Mouse (Mus musculus) adrenal gland, adult 8-10 months (tissue): Measurements from ENCODE around the gene Hint1. TPM values are rescaled to one million over a fixed set of nuclear protein-coding genes. Genes with fewer than 3 reads are reported as not detected.

Experiments
- total RNA-seq, 4 experiments: library from RNA; stranded (reverse); gene quantifications; 2 replicates each; pipeline ENCODE4 v1.2.4; 2022

Hint1 gene
- total RNA-seq, 4 experiments from 2014 or later, result 236 to 370 (median 298) TPM

Other genes with a start within 250 kb of the Hint1 start
- 10 to 100 TPM; 23.7 to 33.0 (median 28.7) TPM for gene Cdc42se2, start 78.7 kb upstream of the Hint1 start, total RNA-seq
- 10 to 100 TPM in 2 of 4 experiments, 1 to 10 TPM in 2; 3.4 to 14.4 (median 9.6) TPM for gene Lyrm7, start 5.5 kb upstream of the Hint1 start, total RNA-seq
- gene Gpx3, start 36.1 kb downstream of the Hint1 start, total RNA-seq, result 100 to 1,000 TPM in 3 of 4 experiments, 10 to 100 TPM in 1; 89.1 to 315 (median 150) TPM
- 100 to 1,000 TPM in 2 of 4 experiments, 10 to 100 TPM in 2; 94.2 to 126 (median 103) TPM for gene Tnip1, start 96.5 kb downstream of the Hint1 start, total RNA-seq
- 100 to 1,000 TPM; 121 to 184 (median 133) TPM for gene Anxa6, start 167.1 kb downstream of the Hint1 start, total RNA-seq
- gene Ccdc69, start 211.7 kb downstream of the Hint1 start, total RNA-seq, result 1 to 10 TPM; 3.9 to 7.5 (median 4.5) TPM
- 100 to 1,000 TPM; 254 to 285 (median 274) TPM for gene Gm2a, start 231.7 kb downstream of the Hint1 start, total RNA-seq